Mouse (Mus musculus): ENCODE measurements around the gene Dennd5a.

The Dennd5a gene

GRCm38 (mm10) chr7:109965658-109966057, 5.4 kb upstream of the Dennd5a start:
- no peak for DNase-seq (ENCODE audit: extremely low read depth, low read depth)

GRCm38 (mm10) chr7:109963707-109964106, 3.4 kb upstream of the Dennd5a start:
- no peak for DNase-seq (ENCODE audit: extremely low read depth, low read depth)

- no peak for DNase-seq (ENCODE audit: extremely low read depth, low read depth)
These were observed 2.3 kb upstream of the Dennd5a start for GRCm38 (mm10) chr7:109962596-109962995.

GRCm38 (mm10) chr7:109961570-109961969, 1.3 kb upstream of the Dennd5a start:
- DNase-seq (ENCODE audit: extremely low read depth, low read depth), result no peak

- DNase-seq (ENCODE audit: extremely low read depth, low read depth), result no peak
These were observed 414 bp upstream of the Dennd5a start for GRCm38 (mm10) chr7:109960613-109961154.

DNA sequence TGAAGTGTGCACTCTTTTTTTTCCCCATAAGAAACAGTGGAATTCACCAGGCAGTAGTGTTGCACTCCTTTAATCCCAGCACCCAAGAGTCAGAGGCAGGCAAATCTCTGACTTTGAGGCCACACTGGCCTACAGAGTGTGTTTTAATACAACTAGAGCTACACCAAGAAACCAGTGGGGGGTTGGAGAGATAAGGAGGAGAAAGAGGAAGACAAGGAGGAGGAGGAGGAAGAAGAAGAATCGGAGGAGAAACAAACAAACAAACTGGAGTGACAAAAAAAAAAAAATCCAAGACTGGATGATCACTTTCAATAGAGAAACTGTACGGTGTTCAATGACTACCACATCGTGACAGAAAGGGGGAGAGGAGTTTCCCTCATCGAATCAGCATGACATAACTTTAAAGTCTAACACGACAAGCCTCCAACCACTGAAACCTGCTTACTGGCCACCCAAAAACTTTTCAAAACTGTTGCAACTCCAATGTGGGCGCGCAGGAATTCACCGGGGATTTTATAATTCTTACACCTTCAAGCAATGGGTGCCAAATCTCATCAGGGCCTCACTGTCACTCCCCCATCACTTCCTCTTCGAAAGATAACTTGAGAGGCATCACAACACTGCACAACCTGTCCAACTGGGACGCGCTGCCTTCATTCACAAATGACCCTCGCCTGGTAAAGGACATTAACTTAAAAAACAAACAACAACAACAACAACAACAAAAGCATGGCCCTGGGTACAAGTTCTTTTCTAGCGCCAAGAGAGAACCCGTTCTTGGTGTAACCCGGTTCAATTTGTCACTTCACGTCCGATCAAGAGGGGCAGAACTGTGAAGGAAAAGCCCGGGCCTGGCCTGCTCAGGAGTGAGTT, 1.2 kb downstream of the Dennd5a start:
- DNase-seq (ENCODE audit: extremely low read depth, low read depth), result peak; percentile 49

GRCm38 (mm10) chr7:109957996-109958789, 2.1 kb downstream of the Dennd5a start:
- DNase-seq (ENCODE audit: extremely low read depth, low read depth), result no peak

DNA sequence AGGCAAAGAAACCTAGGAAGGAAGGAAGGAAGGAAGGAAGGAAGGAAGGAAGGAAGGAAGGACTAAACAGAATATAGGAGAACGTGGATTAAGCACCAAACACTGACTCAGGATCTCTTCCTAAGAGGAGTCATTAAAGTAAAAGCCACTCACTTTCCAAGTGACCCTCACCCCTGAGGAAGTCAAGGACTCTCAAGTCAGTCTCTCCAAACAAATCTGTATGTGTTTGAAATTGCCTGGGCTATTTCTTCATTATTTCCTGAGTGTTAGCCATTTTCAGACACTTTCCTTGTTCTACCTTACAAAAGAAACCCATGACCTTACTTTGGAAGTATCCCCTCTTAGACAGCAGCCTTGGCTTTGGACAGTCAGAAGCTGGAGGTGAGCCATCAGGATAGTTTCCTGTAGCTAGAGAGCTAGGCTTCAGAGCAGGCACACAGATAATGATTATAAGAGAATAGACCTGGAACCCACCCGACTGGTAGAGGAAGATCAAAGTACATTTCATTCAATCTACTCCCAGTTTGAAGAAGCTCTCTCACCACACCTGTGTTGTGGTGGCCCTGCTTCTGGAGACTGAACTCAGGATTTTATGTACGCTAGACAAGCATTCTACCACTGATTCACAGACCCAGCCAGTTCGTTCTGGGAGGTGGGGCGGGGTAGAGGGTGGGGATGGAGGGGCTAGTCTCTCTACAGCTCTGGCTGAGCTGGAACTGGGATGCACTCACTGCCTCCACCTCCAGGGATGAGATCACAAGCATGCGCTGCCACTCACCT, 5.5 kb downstream of the Dennd5a start:
- DNase-seq (ENCODE audit: extremely low read depth, low read depth), result no peak

GRCm38 (mm10) chr7:109951297-109951696, 9.0 kb downstream of the Dennd5a start:
- no peak for DNase-seq (ENCODE audit: extremely low read depth, low read depth)

DNA sequence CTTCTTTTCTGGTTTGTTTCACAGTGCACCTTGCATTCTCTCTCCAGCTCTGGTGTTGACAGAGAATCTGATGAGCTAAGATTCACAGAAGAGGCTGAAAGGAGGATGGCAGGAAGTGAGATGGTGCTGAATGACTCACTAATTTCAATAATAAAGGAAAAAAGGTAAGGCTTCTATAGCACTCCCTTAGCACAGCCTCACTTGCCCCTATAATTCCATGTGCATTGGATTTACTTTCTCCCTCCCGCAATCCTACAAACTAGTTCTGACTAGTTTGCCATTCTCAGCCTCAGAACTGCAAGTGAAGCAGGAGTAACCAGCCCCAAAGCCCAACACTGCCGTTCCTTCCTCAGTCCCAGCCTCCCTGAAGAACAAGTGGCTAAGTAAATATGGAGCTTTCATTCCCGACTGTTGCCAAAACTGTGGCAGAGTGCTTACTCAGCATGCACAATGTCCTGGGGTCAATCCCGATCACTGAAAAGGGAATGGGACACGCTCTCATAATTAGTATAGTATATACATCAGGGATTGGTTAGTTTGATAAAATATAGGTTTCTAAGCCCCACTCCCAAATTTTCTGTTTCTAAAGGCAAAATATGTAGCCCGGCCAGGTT, 15.7 kb downstream of the Dennd5a start:
- no peak for DNase-seq (ENCODE audit: extremely low read depth, low read depth)

- DNase-seq (ENCODE audit: extremely low read depth, low read depth), result no peak
These were observed 30.6 kb downstream of the Dennd5a start for GRCm38 (mm10) chr7:109929628-109930027.

DNA sequence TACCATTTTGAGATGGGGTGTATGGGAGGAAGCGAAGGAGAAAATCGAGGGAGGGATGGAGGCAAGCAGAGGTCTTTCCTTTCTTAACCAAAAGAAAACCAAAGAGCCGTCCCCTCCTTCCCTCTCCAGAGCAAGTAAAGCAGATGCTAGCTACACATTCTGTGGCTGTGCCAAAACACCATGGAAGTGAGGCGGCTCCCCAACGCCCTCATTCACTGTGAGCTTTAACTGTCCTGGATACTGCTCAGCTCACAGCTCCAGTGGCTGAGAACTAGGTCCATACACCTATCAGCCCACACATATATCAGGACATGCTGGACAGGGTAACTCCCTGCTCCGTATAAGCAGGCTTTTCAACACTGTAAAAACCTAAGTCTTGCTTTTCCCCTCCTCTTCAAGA, 31.9 kb downstream of the Dennd5a start:
- DNase-seq (ENCODE audit: extremely low read depth, low read depth), result no peak

DNA sequence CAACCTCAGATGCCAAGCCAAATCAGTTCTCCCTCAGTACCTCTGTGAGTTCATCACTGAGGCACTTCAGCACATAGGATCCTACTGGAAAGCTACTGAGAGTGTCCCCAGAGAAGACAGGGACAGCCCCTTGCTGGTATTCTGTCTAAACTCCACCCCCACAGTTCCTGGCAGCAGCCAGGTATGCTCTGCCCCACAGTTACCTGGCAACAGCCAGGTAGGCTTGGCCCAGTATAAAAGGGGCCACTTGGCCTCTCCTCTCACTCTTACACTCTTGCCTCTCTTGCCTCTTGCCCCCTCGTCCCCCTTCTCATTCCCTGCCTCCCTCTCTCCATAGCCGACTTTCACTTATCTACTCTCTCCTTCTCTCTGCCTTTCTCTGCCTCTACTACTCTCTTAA, 35.3 kb downstream of the Dennd5a start:
- no peak for DNase-seq (ENCODE audit: extremely low read depth, low read depth)

DNA sequence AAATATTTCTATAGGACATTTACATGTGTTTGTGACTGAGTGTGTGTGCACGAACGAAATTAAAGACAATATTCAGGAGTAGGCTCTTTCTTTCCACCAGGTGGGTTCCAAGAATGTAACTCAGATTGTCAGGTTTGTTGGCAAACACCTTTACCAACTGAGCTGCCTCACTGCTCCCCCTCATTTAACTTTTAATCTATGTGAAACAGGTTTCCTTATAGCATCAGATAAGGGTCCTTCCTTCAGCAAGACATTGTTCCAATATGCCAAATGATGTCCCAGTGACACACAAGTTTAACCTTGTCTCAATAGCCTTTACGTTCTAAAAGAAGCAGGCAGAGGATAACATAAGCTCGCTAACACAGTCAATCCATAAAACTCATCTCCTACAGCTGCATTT, 37.4 kb downstream of the Dennd5a start:
- DNase-seq (ENCODE audit: extremely low read depth, low read depth), result no peak

DNA sequence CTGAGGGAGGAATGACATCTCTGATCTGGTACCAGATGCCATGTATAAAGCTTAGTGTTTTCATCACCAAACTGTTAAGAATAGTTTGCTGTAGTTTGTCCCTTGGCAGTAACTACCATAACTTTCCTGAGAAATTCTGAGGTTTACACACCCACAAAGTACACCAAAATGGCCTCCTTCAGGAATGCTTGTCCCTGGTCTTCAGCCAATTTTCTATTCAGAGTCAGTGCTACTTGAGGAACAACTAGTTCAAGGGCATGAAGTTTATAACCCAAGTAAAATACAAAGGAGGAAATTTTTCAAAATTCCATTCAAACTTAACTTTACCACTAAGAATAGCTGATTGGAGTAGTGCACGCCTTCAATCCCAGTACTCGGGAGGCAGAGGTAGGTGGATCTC, 54.1 kb downstream of the Dennd5a start:
- no peak for DNase-seq (ENCODE audit: extremely low read depth, low read depth)

DNA sequence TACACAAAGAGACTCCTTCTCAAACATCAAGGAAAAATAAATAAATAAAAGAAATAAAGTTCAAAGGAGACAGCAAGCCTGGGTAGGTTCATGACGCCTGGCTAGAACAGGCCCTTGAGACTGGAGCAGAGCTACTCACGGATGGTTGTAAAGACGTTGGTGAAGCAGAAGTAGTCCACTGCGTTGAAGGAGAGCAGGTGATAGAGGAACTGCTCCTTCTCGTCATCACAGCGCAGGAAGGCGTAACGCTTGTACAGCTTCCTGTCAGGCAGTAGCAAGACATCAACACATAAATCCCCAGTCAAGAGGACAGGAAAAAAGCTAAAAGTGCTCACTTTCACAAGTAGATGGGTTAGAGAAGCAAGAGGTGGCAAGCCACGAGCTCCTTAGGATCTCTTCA, 59.3 kb downstream of the Dennd5a start:
- DNase-seq (ENCODE audit: extremely low read depth, low read depth), result no peak

DNA sequence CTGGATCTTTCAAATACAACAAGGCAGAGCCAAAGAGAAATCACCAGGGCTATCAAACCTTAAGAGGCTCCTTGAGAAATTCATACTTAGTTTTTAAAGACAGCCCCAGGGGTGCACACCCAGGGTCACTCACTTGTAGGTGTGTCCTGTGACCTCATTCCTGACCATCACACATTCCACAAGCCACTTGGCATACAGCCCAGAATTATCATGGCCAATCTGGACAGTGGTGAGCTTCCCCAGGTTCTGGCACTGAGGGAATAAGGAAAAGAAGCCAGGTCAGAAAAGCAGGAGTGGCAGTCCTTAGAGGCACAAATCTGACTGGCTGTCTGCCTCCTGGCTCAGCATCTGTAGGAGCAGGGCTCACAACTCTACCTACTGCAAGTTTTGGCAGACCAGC, 61.4 kb downstream of the Dennd5a start:
- DNase-seq (ENCODE audit: extremely low read depth, low read depth), result no peak

GRCm38 (mm10) chr7:109892530-109892929, 67.7 kb downstream of the Dennd5a start:
- peak; percentile 14 for DNase-seq (ENCODE audit: extremely low read depth, low read depth)

GRCm38 (mm10) chr7:109891786-109892185, 68.5 kb downstream of the Dennd5a start:
- DNase-seq (ENCODE audit: extremely low read depth, low read depth), result no peak

DNA sequence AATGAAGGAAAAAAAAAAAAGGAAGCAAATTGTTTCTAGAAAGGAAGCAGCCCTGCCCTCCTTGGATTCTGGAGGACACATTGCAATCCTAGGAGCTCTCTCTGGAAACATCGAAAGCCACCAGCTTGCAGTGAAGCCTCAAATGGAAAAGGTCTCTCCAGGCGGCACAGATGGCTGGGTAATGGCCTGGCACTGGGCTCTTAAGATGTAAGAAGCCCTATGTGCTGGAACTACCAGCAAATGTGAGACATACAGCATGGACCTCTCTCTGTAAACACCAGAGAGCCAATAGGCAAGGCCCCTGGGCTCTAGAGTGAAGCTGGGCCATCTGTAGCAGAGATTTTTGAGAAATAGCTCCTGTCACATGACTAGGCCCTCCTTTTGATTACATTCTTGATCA, 70.0 kb downstream of the Dennd5a start:
- DNase-seq (ENCODE audit: extremely low read depth, low read depth), result no peak

DNA sequence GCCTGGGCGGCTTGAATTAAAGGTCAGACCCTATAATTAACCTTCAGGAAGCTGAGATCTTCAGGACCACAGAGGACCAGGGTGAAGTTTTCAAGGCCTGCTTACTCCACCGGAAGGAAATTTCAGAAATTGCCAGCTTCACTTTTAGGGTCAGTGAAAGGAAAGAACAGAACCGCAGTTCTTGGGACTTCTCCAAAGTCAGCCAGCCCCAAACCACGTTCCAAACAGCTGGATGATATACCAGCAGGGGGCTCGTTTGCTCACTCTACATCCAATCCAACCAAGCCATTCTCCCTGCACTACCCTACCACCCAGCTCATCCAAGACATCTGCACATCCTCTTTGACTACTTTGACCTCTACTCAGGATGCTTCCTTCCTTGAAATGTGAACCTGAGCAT, 71.0 kb downstream of the Dennd5a start:
- DNase-seq (ENCODE audit: extremely low read depth, low read depth), result no peak
